Mouse (Mus musculus) neutrophil, adult 65 days (primary cell): Measurements from ENCODE around the gene Vmn1r41. TPM values are rescaled to one million over a fixed set of nuclear protein-coding genes. Genes with fewer than 3 reads are reported as not detected.

Experiments used
- total RNA-seq: library from RNA; stranded (reverse); gene quantifications from 2 replicates; pipeline ENCODE4 v1.2.4, GENCODE M21; 2023

The Vmn1r41 gene
- total RNA-seq: not detected in 2 replicates

GRCm38 (mm10) chr6:89740466-89740865, at the start of gene Vmn1r41:
TSS of gene Vmn1r41 (plus strand) at chr6:89740766.

GRCm38 (mm10) chr6:89707240-89707639, 33.3 kb upstream of the Vmn1r41 start, which contains the start of gene Vmn1r40:
TSS of gene Vmn1r40 (plus strand) at chr6:89707540.

Other genes with a start within 250 kb of the Vmn1r41 start
- 1.4 and 1.8 TPM in 2 replicates for gene Chchd6, start 145.1 kb upstream of the Vmn1r41 start, total RNA-seq
- gene Txnrd3, start 96.8 kb upstream of the Vmn1r41 start, total RNA-seq: 1.2 and 1.6 TPM in 2 replicates
- gene Vmn1r40, start 33.2 kb upstream of the Vmn1r41 start, total RNA-seq: not detected in 2 replicates
- gene Vmn1r42, start 135.6 kb downstream of the Vmn1r41 start, total RNA-seq: not detected in 2 replicates
- gene Vmn1r43, start 135.6 kb downstream of the Vmn1r41 start, total RNA-seq: not detected in 2 replicates
- gene Vmn1r44, start 142.9 kb downstream of the Vmn1r41 start, total RNA-seq: not detected in 2 replicates
- gene Vmn1r45, start 199.8 kb downstream of the Vmn1r41 start, total RNA-seq: not detected in 2 replicates
- gene Vmn1r46, start 228.5 kb downstream of the Vmn1r41 start, total RNA-seq: not detected in 2 replicates